Mouse (Mus musculus): ENCODE measurements around the gene Lrrc75b.

The Lrrc75b gene

GRCm38 (mm10) chr10:75500345-75500744 is 59.8 kb downstream of the Lrrc75b start:
- no peak for DNase-seq

Measured in kidney, postnatal 4 days (tissue).